Mouse (Mus musculus) v-Abl transformed pro-B cells (cell line): ENCODE data around the gene Zyx.

ENCODE experiments used
- in situ Hi-C, 2 experiments: fragments of 400-800 bp; cut with MboI; formaldehyde crosslinking; loops; one replicate each; pipeline ENCODE4 v1.15.1; 2025; ENCODE audit not compliant: unreplicated experiment in 2 of 2

Gene Zyx

DNA sequence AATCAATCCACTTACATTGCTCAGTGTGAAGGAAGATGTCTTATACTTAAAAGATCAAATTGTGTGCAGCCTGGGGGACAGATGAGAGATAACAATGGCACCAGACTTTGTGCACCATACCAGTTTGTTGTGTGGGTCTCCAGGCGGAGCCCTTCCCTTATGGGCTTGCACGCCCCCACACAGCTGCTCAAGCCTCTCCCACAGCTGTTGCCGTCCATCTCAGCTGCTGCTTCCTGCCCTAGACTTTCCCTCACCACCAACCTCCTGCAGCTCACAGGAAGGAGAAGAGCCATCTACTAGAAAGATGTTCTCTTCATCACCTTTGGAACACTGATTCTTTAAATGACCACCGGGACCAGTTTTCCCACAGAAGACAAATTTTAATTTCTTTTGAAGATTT is 36.2 kb downstream of the Zyx start:
- in situ Hi-C loops = loop anchor here in 1 of 2 experiments (25.0 kb wide), 1 partner anchor 623 kb away; no protein-coding TSS in a partner anchor

DNA sequence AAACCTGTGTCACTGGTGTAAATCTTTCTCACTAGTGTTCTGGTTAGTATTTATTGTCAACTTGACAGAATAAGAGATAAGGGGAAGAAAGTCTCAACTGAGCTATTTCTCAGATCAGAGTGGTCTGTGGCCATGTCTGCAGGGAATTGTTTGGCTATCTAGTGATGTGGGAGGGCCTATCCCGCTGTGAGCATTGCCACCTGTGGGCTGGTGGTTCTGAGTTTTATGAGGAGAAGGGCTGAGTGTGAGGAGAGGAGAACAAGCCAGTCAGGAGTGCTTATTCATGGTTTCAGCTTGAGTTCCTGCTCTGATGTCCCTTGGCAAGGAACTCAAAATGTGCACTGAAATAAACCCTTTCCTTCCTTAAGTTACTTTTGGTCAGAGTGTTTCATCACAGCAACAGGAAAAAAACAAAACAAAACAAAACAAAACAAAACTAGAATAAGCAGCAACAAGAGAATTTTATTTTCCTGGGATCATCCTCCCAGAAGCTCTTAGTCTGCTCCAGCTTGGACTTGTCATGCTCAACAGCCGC is 42.4 kb downstream of the Zyx start:
- in situ Hi-C loops = loop anchor here in 1 of 2 experiments (25.0 kb wide), 1 partner anchor 630 kb away; no protein-coding TSS in a partner anchor

DNA sequence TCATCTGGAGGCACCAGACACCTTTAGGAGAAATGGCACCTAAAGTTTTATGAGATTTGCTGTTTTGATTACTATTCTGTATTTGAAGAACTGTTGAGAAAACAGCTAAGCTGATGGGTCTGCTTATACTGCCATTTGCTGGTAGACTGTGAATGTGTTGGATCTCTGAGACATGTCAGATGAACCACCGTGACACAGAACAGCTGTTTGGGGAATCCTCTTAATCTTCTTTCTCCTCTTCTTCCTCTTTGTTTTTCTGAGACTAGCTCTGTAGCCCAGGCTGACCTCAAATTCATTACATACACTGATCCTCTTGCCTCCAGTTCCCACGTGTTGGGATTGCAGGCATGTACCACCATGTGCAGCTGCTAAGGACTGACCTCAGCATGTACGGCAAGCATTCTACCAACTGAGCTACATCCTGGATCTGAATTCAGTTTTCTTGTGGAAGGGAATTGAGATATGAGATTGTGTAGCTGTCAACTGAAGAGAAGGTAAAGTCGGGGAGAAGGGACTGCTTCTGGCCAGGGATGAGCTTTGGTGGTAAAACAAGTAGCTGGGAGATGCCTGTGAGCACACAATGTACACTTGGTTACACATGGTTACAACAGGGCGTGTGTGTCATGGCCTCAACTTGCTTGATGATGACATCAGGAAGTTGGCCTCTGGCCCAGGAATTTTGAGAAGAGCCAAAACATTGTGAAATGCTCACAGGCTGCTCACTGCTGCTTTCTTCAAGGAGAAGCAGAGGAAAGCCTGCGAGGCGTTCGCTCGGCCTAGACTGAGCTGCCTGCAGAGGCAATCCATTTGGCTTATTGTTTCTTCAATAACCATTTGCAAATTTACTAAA is 46.8 kb downstream of the Zyx start:
- in situ Hi-C loops = loop anchor here in 1 of 2 experiments (25.0 kb wide), 1 partner anchor 634 kb away; no protein-coding TSS in a partner anchor

DNA sequence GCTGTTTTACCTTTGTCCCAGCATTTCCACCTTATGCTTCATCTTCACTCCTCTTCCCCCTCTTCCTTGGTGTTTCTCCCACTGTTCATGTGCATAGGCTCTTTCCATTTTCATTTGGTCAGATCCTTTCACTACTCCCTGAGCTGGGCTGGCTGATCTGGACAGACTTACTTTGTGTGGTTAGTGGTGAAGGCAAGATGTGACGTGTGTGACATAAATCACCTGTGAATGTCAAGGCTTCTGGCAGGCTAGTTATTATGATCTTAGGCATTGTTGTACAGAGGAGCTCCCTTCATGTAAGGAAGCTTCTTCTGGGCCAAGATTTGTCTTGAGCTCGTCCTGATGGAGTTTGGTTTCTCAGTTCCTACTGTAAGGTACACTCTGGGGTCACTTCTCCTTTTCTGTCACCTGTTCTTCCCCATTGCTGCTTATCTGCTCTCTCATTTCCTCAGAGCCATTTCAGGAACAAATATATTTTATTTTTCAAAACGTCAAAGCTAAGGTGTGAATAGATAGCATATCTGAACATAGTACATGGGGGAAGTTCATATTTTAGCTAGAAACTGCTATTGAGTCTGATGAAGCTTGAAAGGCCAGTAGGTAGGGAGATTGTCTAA is 47.7 kb downstream of the Zyx start:
- in situ Hi-C loops = loop anchor here in 1 of 2 experiments (25.0 kb wide), 1 partner anchor 635 kb away; no protein-coding TSS in a partner anchor

DNA sequence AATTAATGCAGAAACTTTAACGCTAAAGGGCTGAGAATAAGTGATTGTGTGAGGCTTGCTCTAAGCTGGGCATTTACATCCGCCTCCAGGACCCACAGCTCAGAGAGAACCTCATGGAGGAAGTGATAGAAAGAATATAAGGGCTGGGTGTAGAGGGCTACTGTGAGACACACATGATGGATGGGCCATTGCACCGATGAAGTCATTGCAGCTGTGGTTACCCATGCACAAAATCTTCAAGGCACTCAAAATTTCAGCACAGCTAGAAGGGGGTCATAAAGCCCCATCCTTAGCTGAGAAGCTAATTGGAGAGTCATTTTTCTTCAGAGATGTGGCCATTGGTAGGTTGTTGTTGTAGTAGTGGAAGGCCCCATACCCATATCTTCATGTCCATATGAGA is 48.9 kb downstream of the Zyx start:
- in situ Hi-C loops = loop anchor here in 1 of 2 experiments (25.0 kb wide), 1 partner anchor 636 kb away; no protein-coding TSS in a partner anchor

DNA sequence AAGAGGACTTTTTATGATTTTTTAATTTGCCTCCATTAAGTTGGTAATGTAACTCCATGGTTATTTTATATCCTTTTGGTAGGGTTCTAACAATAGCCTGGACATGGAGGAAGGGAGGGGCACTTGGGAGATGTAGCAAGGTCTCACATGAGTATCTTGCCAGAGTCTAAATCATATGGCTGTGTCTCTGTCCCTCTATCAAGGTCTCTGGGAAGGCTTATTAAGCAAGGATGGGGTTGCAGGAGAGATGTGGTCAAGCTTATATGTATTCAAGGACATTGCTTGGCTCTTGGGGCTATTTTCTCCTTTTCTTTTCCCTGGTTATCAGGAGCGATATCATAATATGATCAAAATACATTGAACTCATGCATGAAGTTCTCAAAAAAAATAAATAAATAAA is 49.6 kb downstream of the Zyx start:
- in situ Hi-C loops = loop anchor here in 1 of 2 experiments (25.0 kb wide), 1 partner anchor 637 kb away; no protein-coding TSS in a partner anchor

DNA sequence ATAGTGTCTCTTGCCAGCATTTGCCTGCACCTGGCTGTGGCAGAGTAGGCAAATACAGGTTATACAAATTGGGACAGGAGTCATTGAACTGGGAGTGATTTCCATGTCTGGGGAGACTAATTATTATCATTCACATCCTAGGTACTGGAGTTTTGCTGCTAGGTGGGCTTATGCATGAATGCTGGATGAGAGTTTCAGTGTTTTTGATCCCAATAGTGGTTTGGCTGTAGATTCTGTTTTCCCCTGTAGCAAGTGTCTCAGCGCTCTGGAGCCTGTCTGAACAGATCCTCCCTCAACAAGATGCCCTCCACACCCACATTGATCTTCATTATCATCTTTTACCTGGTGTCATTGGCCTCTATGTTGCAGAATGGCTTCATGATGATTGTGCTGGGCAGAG is 50.5 kb downstream of the Zyx start, which contains the start of gene Tas2r143:
Gene Tas2r143 (plus strand): TSS at position 301 of the 400 bp plus-strand sequence.
- in situ Hi-C loops = loop anchor here in 1 of 2 experiments (25.0 kb wide), 1 partner anchor 638 kb away; no protein-coding TSS in a partner anchor

DNA sequence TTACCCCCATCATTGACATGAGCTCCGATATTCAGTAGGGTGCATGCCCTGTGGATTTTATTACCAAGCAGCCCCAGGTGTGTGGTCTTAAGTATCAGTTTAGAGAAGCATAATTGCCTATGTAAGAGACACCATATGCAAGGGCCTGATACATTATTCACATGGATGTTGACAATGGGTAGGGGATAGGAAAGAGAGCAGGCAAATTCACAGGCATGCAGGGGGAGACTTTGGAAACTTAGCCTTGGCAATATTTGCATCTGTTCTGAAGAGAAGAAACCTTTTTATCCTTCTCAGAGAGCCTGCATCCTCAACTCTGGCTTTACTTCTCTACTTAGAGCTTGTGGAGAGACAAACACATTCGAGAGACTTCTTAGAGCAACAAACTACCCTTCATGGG is 55.7 kb downstream of the Zyx start, which contains the start of gene Tas2r135:
Gene Tas2r135 (plus strand): TSS at position 301 of the 400 bp plus-strand sequence.
- in situ Hi-C loops = no loop called here
